Comparison of ENCODE assay signal across 9 mouse cellular contexts in genomic region chr13:63749997-63750396, GRCm38 (mm10).
DNase-seq lines count a peak whose midpoint lies in the region; TF ChIP-seq lines count a peak whose summit lies in the region.
"Had no signal": no experiment of that assay in that cellular context is flagged by ENCODE, and none has a peak within 500 bp of the region (broad histone marks: within the 10 kb centered on the region; RNA-seq: fewer than 3 reads in every experiment).

No protein-coding gene starts in this region.

- no peak for TF ChIP-seq POLR2A in lung, adult 2 months (IDR thresholded peaks at IDR 0.05; ENCODE audit: borderline replicate concordance, extremely low read depth, low read depth, low read length)

- no peak for TF ChIP-seq CTCF in lung, adult 2 months (IDR thresholded peaks at IDR 0.05; ENCODE audit: insufficient read depth, low read length)
- TF ChIP-seq CTCF in left cerebral cortex, adult 2 months (IDR thresholded peaks at IDR 0.05): no peak

- peak; percentile 28 to 81 for DNase-seq in adrenal gland, adult (ENCODE audit: inconsistent age in 2 of 2, low spot score in 1 of 2)
- DNase-seq in adrenal gland, postnatal 4 days (ENCODE audit: low spot score in 2 of 2): no peak
- DNase-seq in lung, adult 18-20 months: peak; percentile 6 to 36
- no peak for DNase-seq in lung, adult 2 months
- peak; percentile 51 for DNase-seq in heart, postnatal 25 days (ENCODE audit: low spot score)
- DNase-seq in lung, postnatal 10 days: peak; percentile 70
- DNase-seq in left cerebral cortex, adult 2 months (ENCODE audit: extremely low spot score in 1 of 2, low spot score in 2 of 2): no peak
- no peak for DNase-seq in neural tube, embryonic 10.5 days (ENCODE audit: extremely low spot score, low spot score)

- WGBS in lung, adult 2 months: 55% methylated on average over 4 of the region's 4 CpGs

- no peak overlapping the region for H3K27ac ChIP-seq in left cerebral cortex, adult 2 months
- H3K27ac ChIP-seq: midbrain, embryonic 12.5 days had no signal

- no peak overlapping the region for H3K4me3 ChIP-seq in lung, adult 2 months (replicated peaks; ENCODE audit: extremely low read depth, low read depth, low read length)
- H3K4me3 ChIP-seq in left cerebral cortex, adult 2 months: no peak overlapping the region
- H3K4me3 ChIP-seq: midbrain, embryonic 12.5 days had no signal

- intact Hi-C loops in heart, postnatal 25 days (cut with DNase I): no loop called here
- intact Hi-C loops in left cerebral cortex, adult 2 months (cut with DNase I): no loop called here

- no peaks in the 10 kb centered on the region for H3K4me1 ChIP-seq in lung, adult 2 months (ENCODE audit: control insufficient read depth, insufficient read depth, low read length)
- H3K4me1 ChIP-seq: midbrain, embryonic 12.5 days had no signal

Comparison
In these comparisons a context has a peak if more than half of its experiments do, and no peak if none do; other contexts are left out.
1. DNase-seq: peak in adrenal gland, adult (2 of 2), lung, adult 18-20 months (2 of 2), heart, postnatal 25 days (single experiment) and lung, postnatal 10 days (single experiment); none in adrenal gland, postnatal 4 days (0 of 2), lung, adult 2 months (single experiment), left cerebral cortex, adult 2 months (0 of 2) and neural tube, embryonic 10.5 days (single experiment).